Mouse (Mus musculus) urinary bladder, postnatal 36 days (tissue): ENCODE results near the gene Rere.

Source experiments
- DNase-seq, 2 experiments: peaks; one replicate each; pipeline ENCODE4 v3.0.0; 2022; ENCODE audit warnings: low spot score in 2 of 2, mixed read lengths in 1 of 2

Gene Rere

DNA sequence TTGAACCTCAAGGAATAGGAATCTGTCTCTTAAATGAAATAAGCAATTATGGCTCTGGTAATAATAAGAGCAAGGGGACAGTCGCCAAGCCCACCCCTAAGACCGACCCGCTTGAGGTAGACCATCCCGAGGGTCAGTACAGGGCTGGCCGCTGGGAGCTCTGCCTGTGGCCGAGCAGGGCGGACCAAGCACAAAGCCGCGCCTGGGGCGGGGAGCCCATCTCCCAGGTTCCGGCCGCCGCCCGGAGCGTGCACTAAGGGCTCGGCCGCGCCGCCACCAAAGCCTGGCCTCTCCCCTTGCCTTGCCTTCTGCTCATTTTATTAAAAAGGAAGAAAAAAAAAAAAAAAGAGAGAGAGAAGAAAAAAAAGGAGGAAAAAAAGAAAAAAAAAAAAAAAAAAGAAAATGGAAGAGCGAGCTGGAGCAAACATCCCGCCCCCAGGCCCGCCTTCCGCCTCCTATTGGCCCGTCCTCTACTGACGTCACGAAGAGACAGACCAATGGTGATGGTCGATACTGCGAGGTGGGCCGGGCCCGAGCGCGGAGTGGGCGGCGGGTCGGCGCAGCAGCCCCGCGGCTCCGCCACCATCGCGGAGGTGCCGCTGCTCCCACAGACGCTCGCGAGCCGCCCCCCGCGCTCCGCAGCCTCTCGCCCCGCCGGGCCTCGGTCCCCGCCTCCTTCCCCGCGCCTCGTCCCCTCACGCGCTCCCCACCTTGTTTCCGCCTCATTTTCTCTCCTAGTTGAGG, at the start of gene Rere:
Gene Rere (plus strand): TSS at position 629 of the 744 bp plus-strand sequence.
- peak; percentile 98 to 99 for DNase-seq

DNA sequence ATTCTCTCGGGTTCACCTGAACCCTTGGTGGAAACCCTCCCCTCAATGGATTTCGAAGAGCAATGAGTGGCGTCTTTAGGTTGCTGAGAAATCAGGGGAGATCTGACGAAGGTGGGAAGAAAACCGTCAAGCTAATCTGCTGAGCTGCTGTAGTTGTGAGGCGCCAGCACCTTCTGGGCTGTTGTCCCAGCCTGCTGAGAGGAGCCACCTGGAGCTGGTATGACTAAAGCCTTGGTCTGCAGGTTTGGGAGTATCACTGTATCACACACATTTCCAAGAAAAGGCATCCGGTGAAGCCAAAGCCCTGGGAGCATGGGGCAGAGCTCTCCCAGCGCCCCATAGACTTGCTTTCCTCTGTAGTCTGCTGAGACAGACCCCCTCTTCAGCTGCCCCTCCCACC, 49.6 kb upstream of the Rere start:
- no peak for DNase-seq

DNA sequence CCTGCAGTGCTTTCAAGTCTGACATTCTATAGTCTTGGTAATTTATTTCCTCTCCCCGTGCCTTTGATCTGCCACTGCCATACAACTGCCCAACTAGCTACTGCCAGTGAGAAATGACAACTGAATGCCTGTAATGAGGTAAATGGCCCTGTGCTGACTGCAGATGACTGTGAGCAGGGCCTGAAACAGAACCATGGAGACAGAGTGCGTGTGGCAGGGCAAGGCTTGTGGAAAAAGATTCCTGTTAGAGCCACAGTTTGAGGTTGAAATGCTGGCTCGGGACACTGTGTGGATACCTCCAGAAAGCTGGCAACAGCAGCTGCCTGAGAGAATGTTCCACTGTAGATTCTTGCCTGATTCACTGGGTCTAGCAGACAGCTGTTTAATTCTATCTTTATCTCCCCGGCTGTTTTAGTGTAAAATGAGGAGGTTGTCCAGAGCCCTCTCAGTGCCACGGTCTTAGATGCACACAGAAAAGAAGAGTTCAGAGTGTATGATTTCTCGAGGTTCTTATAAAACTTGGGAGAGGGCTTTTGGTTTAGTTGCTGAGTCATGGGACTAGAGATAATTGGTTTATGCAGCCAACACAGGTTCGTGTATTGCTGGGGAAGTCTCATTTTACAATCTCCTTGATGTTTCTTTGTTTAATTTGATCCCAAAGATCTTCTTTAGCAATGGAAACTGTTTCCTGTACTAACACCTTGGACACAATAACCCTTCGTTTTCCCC, 46.7 kb upstream of the Rere start:
- no peak for DNase-seq

DNA sequence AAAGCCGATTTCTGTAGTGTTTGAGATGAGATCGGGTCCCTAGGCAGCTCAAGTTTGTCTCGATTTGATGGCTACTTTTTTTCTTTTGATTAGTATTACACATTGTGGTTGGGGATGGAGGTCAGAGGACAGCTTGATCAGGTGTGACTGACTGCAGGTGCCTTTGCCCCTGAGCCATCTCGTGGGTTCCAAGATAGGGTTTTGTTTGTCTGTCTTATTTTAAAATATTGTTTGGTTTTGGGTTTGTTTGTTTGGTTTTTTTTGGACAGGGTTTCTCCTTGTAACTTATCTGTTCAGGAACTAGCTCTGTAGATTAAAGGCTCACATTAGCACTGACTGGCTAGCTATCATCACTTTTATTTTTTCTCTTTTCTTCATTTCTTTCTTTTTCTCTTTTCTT, 45.9 kb upstream of the Rere start:
- DNase-seq: no peak

DNA sequence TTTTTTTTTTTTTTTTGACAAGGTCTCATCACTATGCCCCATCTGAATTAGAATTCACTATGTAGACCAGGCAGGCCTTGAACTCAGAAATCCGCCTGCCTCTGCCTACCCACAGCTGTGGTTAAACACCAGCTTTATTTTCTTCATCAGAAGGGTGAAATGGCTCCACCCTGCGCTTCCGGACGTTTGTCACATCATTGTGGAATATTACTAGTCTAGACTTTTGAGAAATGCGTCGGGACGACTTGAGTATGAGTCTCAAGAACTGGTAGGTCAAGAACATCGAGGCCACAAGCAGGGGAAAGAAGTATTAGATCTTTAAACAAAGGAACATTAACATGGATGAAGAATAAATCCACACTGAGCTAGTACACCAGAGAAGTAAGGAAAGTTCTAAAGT, 45.4 kb upstream of the Rere start:
- DNase-seq: no peak

DNA sequence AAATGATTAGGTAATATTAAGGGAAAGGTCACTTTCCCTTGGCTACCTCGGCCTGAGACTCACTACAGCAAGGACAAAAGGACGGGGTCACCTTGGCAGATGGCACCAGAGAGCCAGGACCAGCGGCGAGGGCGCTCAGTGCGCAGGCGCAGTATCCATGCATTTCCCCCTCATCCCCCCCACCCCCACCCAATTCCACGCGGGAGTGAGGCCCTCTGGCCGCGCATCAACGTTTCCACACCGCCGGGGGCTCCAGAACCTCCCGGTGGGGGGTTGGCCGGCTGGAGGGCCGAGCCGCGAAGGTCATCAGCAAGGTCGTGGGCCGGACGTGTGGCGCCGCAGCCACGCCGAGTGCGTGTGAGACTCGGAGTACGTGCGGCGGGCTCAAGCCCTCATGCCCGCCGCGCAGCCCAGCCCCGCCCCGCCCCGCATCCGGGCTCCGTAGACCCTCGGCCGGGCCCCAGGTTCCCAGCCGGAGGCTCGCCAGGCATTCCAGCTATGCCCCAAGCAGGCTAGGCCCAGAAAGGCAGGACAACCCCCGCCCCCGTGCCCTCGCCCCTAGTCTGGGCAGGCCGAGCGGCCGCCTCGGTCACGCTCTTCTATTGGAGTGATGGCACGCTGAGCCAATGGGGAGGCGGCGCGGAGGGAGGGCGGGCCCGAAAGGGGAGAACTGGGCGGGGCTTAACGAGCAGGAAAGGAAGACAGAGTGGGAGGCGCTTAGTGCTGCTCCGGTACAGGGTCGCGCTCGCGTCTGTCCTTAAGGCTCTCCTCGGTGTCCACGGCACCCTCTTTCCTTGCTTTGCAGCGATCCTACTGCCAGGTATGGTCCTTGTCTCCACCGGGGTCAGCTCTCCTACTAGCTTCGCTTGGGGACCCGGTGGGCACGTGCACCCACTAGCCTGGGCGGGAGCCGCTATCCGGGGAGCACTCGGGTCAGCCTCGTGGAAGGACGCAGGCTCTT, 44.6 kb upstream of the Rere start, which contains the start of gene Eno1:
Gene Eno1 (plus strand): TSS at position 201 of the 961 bp plus-strand sequence.
- peak; percentile 92 to 96 for DNase-seq

DNA sequence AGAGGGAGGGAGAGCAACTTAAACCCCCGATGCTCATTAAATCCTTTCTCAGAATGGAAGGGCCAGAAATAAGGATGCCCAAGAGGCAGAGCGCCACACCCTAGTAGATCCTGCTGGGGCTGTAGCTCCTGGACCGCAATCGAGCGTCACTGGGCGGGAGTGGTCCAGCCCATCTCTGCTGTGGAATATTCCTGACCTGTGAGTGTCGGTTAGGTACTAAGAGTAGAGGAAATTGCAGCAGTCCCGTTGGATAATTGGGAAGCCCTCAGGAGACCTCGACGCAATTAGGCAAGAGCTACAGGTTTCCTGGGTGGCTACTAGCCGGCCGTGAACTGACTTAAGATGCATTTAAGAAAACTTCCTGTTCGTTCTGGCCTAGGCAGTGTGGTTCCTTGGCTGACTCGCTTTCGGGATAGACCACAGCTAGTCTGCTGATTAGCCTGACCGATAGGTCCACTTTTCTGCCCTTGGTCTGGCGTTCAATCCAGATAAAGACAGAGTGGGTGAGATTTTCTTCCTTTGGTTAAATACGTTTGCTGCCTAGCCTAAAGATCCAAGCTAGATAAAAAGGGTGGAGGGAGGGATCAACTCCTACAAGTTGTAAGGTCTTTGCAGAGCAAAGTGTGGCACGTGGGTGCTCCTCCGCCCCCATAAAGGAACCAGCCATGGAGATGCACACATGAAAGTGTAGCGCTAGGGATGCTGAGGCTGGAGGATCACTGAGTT, 43.6 kb upstream of the Rere start:
- peak in 1 of 2 experiments; percentile 33 for DNase-seq

DNA sequence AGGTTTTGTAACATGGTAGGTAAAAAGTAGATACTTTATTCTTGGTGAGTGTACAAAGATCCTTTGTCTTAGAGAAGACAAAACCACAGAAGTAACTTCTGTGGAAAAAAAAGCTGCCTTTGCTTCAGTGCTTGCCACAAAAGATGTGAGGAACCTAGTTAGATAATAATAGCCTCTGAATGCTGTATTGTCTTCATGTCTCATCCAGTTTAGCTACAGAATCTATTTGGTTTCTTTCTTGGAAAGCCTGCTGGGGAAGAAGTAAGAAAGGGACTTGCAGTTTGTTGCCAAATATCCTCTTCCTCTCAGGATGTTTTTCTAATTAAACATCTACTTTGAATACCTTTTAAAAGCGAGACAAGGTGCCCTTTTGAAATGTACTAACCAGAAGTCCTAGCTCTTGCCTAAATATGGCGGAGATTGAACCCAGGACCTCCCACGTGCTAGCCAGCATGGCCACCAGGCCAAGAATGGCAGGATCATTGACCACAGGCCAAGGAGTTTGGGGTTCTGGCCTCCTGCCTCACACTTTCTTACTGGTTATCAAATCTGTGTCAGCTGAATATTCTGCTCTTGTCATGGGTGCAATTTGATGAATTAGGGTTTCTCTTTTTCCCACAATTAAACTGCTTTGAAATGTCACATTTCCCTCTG, 42.9 kb upstream of the Rere start:
- peak in 1 of 2 experiments; percentile 38 for DNase-seq

DNA sequence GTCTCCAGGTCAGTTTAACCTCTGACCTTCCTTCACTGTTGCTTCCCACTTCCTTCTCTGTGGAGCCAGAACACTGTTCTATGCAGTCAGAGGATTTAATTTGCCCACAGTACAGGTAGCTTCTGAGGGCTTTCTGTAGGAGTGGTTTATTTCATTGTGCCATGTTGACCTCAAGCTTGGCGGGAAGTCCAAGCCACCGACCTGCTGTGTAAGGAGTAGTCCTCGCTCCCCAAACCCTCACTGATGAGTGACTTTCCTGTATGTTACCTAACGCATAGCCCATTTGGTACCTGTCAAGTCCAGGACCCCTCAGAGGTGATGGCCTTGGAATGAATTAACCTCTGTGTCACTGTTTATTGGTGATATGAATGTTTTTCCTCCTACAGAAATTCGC, 42.4 kb upstream of the Rere start:
- no peak for DNase-seq

DNA sequence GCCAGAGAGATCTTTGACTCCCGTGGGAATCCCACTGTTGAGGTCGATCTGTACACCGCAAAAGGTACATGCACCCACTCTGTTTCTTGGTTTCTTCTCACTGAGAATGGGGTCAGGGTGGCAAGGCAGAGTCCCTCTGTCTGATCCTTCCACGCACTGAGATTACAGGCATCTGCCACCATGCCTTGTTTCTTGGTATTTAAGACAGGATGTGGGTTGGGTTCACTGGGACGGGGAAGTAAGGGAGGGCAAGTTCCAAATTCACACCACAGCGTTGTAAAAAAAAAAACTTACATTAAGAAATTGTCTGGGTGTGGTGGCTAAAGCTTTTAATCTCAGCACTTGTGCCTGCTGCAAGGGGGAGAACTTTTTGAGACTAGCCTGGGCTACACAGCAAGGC, 41.9 kb upstream of the Rere start:
- DNase-seq: no peak

DNA sequence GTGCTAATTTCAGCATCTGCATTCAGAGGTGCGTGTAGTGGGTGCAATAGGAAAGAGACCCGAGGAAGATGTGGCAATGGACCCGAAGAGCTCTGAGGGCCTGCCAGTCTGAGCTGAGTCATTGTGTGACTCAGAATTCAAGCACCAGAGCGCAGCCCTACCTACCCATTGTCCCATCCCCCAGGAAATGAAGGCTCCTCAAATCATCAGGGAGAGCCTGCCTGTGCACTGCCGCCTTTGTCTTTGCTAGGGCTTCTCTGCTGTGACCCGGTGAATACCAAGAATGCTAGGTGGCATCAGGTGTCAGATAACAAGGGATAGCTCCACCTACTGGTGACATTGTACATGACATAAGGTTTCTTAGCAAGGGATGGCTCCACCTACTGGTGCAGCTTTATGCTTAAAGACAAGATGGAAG, 41.5 kb upstream of the Rere start:
- DNase-seq: peak; percentile 61 to 72

DNA sequence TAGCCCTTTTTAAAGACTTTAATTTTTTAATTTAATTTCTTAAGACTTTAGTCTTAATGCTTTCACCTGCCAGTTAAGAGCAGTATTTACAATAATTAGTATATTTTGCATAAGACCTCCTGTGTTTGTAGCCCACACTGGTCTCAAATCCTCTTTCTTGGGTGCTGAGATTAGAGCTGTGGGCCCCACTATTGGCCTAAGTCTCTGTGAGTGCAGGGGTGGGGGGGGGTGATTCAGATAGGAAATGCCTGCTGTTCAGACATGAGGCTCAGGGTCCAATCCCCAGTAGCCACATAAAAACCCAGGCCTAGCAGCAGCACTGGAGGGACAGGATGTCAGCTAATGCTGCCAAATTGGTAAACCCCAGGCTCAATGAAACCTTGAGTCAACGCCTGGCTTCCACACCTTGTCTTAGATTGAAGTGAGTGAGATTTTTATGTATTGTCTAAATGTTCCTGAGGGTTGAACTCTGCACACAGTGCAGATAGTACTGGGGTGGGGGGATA, 41.0 kb upstream of the Rere start:
- DNase-seq: no peak

DNA sequence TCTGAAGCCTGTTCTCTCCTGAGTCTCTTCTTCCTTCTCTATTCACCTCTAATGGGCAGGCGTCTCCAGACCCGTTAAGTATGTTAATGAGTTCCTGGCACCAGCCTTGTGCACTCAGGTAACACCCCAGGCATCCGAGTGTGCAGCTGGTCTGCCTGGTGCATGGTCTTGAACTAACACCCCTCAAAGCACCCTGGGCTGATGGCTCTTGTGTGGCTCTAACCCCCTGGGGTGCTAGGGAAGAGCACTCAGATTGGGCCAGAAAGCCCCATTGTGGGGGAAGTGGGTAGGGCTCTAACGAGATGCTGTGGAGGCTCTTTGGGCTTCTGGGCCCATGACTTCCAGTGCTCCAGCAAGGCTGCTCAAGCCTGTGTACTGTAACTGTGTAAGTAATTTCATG, 39.7 kb upstream of the Rere start:
- no peak for DNase-seq

DNA sequence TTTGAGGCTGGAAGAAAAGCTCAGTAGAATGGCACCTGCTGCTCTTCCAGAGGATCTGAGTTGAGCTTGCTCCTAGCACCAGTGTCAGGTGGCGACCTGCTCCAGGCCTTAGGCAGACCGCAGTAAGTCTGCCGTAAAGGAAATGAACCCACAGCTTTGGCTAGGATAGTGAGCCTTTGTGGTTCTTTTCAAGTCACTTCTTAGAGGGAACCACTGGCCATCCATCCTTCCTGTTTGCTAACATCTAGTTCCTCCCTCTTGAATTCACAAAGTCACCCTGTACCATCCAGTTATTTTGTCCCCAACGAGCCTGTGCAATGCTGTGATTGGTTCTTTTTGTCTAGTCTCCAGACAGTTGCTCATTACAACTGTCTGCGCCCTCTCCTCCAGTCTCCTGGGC, 38.7 kb upstream of the Rere start:
- DNase-seq: no peak

DNA sequence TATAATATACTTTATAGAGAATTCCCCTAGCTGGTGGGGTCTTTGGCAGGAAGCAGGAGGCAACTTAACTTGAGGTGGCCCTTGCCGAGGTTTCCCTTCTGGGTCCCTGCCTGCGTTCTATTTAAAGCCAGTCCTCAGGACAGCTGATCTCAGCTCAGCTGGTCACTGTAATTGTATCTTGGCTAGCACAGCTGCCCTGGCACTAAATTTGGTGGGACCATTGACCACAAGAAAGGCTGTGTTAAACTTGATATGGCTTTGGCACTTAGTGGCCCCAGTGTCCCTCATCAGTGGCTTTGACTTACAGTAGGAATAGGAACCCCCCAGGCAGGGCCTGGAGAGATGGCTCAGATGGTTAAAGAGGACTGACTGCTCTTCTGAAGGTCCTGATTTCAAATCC, 35.6 kb upstream of the Rere start:
- DNase-seq: no peak

DNA sequence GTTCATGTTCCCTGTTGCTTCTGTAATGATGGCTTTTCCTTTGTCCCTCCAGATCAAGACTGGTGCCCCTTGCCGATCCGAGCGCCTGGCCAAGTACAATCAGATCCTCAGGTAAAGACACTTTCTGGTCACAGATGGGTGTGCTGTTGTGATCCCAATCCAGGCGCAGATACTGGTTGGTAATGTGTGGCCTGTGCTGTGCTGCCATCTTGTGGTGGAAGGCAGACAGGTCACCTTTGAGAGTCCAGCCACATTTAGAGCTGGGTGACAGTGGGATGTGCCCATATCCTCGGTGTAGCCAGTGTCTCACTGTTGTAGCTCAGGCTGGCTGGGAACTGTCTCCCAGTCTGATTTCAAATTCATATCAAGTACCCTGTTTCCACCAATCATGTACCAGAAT, 33.4 kb upstream of the Rere start:
- peak; percentile 45 to 58 for DNase-seq

DNA sequence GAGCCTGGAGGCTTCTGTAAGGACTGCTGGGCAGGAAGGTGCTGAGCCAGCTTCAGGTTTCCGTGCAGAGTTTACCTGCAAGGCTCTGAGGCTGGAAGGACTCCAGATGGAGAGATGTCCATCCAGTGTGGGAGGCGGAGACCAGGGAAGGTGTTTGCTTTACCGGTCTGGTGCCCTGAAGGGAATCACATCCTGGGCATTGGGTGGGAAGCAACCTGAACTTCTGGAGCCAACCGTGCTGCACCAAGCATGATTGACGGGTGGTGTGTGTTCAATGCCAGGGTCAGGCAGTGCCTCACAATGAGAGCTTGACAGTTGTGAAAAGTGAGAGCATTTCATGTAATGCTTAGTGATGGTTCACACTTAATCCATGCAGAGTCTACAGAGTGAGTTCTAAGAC, 32.5 kb upstream of the Rere start:
- DNase-seq: no peak

DNA sequence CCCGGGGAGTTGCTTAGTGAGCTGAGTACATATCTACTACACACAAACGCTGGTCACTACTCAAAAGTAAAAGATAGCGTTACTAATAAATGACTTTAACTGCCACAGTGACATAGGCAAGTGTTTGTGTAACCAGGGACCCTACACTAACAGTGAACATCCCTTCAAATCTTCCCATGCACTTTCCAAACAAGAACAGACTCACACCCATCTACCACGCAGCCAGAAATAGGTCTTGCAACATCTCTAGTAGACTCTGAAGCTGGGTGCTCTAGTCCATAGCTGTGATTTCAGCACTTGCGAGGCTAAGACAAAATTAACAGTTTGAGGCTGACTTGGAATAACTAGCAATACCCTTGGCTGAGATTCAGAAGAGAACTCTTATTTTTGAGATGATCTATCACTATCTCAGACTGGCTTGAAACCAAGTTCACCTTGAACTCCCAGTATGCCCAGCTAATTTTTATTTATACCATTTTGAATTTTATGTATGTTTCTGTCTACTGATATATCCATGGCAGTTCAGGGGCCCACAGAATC, 31.6 kb upstream of the Rere start:
- DNase-seq: no peak

DNA sequence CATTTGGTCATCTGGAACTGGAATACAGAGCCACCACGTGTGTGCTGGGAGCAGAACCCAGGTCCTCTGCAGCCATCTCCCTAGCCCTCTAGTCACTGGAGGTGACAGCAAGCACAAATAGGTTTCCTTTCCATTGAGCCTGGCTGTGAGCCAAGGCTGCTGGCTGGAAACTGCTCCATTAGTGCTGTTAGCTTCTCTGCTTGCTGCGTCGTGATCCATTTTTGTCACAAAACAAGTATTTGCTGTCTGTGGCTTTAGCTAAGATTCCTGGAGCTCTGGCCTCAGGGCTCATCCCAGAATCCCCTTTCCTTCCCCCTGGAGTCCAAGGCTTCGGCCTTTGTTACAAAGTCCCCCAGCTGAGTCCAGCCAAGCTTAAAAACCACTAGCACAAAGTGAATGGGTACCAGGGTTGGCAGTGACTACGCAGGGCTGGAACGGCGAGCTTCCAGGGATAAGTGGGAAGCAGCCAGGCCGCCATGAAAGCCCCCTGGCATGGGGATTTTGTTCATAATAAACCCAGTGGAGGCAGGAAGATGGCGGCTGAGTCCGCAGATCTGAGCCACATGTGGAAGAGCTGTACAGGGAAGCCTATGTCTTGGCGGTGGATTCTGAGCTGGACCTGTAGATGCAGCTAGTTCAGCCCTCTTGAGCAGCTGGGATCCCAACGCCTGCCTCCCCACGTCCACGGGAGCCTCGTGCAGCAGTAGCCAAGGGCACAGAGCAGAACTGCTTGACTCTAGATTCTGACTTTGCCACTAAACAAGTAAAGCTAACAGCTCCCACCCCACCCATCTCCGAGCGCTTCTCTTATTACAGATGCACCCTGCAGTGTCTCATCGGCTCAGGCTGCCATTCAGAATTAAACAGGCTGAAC, 30.7 kb upstream of the Rere start:
- DNase-seq: no peak
